Mouse (Mus musculus) cerebellum, adult 9-10 months (tissue): ENCODE results near the gene Angptl8.
A peak's percentile ranks its signal among the peaks of the same experiment; 100 is the strongest.
"Not testable (repeated sequence)": the region's sequence is repeated elsewhere in the genome, so short reads cannot be mapped to it uniquely, and the experiment has no call there.

ENCODE experiments used
- DNase-seq: peaks from one replicate; pipeline ENCODE4 v3.0.0; 2022

Angptl8 gene

DNA sequence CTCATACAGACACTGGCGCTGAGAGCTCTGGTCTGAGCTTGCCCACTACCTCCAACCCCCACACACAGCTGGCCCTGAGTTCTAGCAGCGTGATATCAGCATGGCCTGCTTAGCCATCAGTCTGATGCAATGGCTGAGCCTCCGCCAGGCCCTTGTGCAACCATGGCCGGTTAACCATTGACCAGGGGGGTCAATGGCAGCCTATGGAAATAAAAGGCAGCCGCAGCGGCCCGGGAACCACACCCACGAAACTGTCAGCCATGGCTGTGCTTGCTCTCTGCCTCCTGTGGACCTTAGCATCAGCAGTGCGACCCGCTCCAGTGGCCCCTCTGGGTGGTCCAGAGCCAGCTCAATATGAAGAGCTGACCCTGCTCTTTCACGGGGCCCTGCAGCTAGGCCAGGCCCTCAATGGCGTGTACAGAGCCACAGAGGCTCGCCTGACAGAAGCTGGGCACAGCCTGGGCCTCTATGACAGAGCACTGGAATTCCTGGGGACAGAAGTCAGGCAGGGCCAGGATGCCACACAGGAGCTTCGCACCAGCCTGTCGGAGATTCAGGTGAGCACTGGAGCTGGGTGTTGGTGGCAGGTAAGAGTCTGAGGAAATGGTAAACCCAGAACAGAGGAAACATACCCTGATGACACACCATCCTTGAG, at the start of gene Angptl8:
Gene Angptl8 (plus strand): TSS at position 253 of the 655 bp plus-strand sequence.
- no peak for DNase-seq

DNA sequence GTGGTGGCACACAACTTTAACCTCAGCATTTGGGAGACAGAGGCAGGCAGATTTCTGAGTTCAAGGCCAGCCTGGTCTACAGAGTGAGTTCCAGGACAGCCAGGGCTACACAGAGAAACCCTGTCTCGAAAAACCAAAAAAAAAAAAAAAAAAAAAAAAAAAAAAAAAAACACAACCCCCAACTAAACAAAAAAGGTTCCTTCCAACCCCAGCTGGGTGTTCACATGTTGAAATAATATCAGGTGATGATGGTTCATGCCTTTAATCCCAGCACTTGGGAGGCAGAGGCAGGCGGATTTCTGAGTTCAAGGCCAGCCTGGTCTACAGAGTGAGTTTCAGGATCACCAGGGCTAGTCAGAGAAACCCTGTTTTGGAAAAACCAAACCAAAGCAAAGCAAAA, 49.0 kb upstream of the Angptl8 start:
- DNase-seq = not testable (repeated sequence)

DNA sequence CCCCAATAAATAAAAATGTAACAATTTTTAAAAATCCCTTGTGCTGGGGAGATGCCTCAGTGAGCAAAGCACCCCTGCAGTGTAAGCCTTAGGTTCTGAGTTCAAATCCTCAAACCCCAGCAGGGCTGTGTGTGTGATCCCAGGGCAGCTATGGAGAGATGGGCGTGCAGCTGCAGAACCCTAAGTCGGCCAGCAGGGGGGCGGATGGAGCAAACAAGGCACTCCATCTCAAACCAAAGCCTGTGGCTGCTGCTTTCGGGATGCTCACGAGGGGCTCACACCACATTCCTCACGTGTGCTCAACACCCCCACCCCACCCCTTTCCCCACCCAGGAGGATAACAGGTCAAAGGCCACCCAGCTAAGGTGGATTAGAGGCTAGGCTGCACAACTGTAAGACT, 48.4 kb upstream of the Angptl8 start:
- no peak for DNase-seq

GRCm38 (mm10) chr9:21787654-21788053, 47.7 kb upstream of the Angptl8 start:
- no peak for DNase-seq

GRCm38 (mm10) chr9:21788234-21788633, 47.1 kb upstream of the Angptl8 start:
- no peak for DNase-seq

DNA sequence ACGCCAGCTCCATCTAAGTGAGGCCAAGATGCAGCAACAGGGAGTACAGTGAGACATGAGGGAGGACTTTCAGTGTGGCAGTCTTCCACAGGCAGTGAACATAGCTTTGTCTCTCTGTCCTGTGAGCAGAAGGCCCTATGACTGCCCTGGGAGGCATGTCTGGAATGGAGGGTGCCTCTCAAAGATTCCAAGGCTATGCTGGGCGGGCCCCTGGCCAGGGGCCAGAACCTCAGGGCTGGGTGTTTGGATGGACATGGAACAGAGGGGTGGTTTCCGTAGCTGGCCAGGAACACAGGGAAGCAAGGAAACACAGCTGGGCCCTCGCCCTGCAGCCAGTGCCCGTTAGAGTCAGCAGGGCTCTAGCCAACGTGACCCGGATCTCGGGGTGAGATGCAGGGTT, 43.4 kb upstream of the Angptl8 start:
- peak; percentile 43 for DNase-seq

GRCm38 (mm10) chr9:21792644-21793043, 42.7 kb upstream of the Angptl8 start:
- DNase-seq = peak; percentile 71

DNA sequence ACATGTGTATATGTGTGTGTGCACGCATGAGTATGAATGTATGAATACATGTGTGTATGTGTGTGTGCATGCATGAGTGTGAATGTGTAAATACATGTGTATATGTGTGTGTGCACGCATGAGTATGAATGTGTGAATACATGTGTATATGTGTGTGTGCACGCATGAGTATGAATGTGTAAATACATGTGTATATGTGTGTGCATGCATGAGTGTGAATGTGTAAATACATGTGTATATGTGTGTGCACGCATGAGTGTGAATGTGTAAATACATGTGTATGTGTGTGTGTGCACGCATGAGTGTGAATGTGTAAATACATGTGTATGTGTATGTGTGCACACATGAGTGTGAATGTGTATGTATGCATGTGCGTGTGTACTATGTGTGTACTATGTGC, 41.8 kb upstream of the Angptl8 start:
- DNase-seq = not testable (repeated sequence)

- DNase-seq = peak; percentile 47
These were observed 40.9 kb upstream of the Angptl8 start for GRCm38 (mm10) chr9:21794344-21794834.

- DNase-seq = peak; percentile 88
These were observed 40.4 kb upstream of the Angptl8 start for GRCm38 (mm10) chr9:21794925-21795324.

DNA sequence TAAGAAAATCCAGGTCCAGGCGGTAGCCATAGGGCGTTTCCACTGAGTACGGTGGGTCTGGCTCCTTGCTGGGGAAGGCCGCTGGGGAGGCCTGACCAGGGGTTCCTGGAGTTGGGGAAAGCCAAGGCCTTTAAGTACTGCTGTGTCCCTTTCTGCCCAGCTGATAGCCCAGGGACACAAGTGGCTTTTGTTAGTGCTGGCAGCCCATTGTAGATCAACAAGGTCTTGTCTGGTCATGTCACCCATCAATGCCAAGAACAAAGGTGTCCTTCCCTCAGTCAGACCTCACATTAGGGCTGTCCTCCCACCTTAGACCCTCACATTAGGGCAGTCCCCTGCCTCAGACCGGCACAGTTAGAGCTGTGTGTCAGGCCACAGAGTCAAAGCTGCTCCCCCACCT, 39.7 kb upstream of the Angptl8 start:
- DNase-seq = peak; percentile 49

- peak; percentile 51 for DNase-seq
These were observed 39.1 kb upstream of the Angptl8 start for GRCm38 (mm10) chr9:21796259-21796658.

GRCm38 (mm10) chr9:21796919-21797318, 38.4 kb upstream of the Angptl8 start:
- DNase-seq = no peak

DNA sequence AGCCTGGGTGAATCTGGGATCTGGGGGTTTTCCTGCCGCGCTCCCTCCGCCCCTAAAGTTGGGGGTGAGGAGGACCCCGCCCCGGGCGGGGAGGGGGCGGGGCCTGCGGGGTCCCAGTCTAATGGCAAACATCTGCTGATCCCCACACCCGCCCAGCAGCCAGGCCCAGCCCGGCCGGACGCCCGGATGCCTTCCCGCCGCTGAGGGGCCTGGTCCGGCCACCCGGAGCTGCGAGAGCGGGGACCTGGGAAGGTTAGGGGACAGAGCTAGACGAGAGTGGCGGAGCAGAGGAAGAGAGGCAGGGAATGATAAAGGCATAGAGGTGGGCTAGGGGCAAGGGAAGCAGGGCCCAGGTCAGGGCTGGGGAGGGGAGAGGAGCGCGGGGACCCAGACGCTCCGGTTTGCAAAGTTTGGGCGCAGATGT, 37.4 kb upstream of the Angptl8 start:
- peak; percentile 47 for DNase-seq

DNA sequence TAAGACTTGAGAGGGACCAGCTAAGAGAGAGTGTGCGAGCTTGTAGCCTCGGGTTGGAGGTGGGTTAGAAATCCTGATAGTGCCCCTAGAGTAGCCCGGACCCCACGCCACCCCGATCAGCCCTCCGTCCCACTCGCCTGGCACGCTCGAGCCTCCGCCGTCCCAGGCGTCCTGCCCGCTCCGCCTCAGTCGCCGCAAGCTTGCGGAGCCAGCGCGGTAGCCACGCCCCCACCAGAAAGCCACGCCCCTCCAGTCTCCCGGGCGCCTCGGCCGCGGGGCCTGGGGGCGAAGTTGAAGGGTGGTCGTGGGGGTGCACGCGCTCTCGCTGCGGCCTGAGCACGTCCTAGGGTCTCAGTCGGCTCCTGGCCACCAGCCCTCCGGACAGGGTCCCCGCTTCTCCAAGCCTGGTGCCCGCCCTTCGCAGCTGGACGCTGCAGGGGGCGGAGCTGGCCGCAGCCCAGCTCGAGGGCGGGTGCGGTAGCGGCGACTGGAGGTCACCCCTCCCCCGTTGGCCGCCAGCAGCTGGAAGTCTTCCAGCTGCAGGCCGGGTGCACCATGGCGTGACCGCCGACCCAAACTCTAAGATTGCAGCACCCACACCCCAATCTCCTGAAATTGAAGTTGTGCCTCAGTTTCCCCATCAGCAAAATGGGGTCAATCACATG, 36.8 kb upstream of the Angptl8 start, which contains the start of gene Kank2:
Gene Kank2 (minus strand): TSS at position 400 of the 665 bp plus-strand sequence.
- DNase-seq = peak; percentile 73

DNA sequence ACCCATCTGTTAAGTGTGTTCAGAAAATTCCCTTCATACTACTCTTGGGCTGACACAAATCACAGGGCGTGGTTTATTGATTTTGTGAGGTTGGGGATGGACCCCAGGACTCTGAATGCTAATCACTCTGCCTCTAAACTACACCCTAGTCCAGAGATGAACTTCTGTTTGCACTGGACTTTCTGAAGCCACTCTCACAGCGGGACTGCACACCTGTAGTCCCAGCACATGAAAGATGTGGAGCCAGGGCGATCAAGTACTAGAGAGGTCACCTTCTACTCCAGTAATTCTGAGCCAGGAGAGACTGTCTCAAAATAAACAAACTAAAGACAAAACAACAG, 36.3 kb upstream of the Angptl8 start:
- no peak for DNase-seq

GRCm38 (mm10) chr9:21801121-21801520, 34.2 kb upstream of the Angptl8 start:
- no peak for DNase-seq

DNA sequence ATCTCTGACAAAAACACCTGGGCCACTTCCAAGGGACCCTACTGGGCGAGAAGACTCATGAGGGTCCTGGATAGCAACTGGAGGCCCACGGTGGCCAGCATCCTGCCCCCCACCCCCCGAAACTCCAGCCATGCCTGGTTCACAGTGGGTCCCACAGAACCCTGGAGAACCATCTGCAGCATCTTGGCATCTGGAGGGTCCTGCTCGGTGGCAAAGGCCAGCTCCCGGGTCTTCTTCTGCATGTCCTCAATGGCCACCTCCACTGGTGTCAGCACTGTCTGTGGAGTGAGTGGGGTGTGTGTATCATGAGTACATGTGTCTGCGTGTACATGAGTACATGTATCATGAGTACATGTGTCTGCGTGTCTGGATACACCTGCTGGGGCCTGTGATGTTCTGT, 33.7 kb upstream of the Angptl8 start:
- no peak for DNase-seq

DNA sequence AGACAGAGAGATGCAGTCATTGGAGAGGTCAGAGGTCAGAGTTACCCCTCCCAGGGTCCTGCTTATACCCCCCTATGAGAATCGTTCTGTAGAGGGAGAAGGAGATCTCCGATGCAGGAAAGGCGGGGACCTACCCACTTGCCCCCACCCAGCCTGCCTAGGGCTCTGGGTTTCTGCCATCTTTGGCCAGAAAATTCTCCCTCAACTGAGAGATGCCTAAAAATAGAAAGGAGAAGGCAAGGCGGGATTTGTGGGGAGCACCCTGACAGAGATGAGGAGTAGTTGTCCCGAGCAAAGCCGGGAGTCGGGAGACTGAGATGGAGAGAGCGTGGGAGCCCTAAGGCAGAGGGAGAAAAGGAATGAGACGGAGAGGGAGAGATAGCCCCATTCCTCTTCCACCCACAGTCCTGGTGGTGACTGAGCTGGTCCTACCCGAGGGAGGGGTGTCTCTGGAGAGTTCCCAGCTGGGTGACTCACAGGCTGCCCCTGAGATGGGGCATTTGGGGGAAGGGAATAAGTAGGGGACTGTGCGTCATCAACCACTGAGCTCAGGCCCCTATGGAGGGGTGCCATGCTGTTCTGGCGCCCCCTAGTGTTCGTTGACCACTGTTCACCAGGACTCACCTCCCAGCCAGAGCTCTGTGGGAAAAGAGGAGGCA, 31.2 kb upstream of the Angptl8 start:
- peak; percentile 87 for DNase-seq

- DNase-seq = peak; percentile 13
These were observed 28.9 kb upstream of the Angptl8 start for GRCm38 (mm10) chr9:21806363-21806762.

GRCm38 (mm10) chr9:21806976-21807375, 28.3 kb upstream of the Angptl8 start:
- DNase-seq = peak; percentile 31

DNA sequence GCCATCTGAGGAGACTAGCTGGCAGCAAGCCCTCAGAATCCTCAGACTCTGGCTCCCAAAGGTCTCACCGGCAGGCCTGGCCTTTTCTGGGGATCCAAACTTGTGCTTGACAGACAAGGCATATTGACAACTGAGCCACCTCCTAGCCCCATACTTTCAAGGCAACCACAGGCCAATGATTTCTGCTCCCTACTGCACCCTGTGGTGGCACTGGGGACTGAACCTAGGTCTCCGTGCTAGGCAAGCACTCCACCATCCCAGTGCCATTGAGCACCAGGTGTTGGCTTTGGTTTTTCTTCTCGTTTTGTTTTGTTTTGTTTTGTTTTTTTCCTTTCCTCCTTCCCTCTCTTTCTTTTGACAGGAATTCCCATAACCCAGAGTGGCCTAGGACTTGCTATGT, 26.7 kb upstream of the Angptl8 start:
- no peak for DNase-seq

- DNase-seq = no peak
These were observed 24.1 kb upstream of the Angptl8 start for GRCm38 (mm10) chr9:21811170-21811569.

GRCm38 (mm10) chr9:21816716-21817305, 18.5 kb upstream of the Angptl8 start:
- DNase-seq = no peak
